Mouse (Mus musculus): ENCODE measurements around the gene Oxnad1. TPM values are rescaled to one million over a fixed set of nuclear protein-coding genes. Genes with fewer than 3 reads are reported as not detected.
"Not testable (repeated sequence)": the region's sequence is repeated elsewhere in the genome, so short reads cannot be mapped to it uniquely, and the experiment has no call there.

Oxnad1 gene
- total and polyA plus RNA-seq, 3 experiments = 47.6 to 111 (median 77.7) TPM

DNA sequence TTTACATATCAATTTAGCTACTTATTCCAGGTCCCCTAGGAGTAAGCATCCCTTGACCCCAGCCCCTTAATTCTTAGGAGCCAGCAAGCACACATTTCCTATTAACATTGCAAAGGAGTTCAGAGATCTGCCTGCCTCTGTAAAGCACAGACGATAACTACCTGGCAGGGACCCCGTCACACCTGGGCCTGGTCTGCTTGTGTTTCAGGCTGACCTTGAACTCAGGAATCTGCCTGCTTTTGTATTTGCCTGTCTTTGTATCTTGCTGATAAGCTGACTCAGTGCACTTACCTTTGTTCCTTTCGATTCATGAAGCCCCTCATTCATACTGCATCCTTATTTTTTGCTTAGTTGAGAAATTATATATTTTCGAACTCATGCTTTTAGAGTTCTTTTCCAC, 21.7 kb downstream of the Oxnad1 start:
- Histone ChIP-seq H3K4me2 (ENCODE audit: insufficient read depth, low read depth, poor library complexity, severe bottlenecking) (no peak overlapping the region), H3K4me1 (ENCODE audit: control insufficient read depth in 1 of 2, insufficient read depth in 2 of 2) (peaks cover 0 to 9% of the 10 kb centered on the region in 2 experiments; a peak in 2 of 4 replicates), H3K9me3 (replicated peaks; ENCODE audit: low read length) (peaks cover 9% of the 10 kb centered on the region), H3K27ac (ENCODE audit: insufficient read depth, low read depth) (no peak overlapping the region), H3K9ac (ENCODE audit: insufficient read depth, low read depth) (no peak overlapping the region), H3K4me3 (replicated peaks in 1 of 3; ENCODE audit: low read depth in 2 of 3, low read length in 2 of 3, poor library complexity in 1 of 3) (no peak overlapping the region), H3K27me3 (replicated peaks) (no peaks in the 10 kb centered on the region), H3K79me2 (replicated peaks; ENCODE audit: control insufficient read depth, extremely low read depth, insufficient read depth, poor library complexity, severe bottlenecking) (no peaks in the 10 kb centered on the region), H3K36me3 (replicated peaks in 1 of 2; ENCODE audit: control insufficient read depth in 1 of 2, insufficient read depth in 1 of 2, low read length in 1 of 2) (peaks cover 8 to 30% of the 10 kb centered on the region in 2 experiments)
- dilution Hi-C loops (cut with MboI; ENCODE audit: extremely low pct_ligation_motif_present, extremely low pct_unique_long_range_greater_than_20kb, low sequenced_read_pairs) = no loop called here
- in situ Hi-C loops (cut with MboI; ENCODE audit: low pct_ligation_motif_present, low pct_unique_long_range_greater_than_20kb, low sequenced_read_pairs) = no loop called here
- TF ChIP-seq TCF12 (IDR thresholded peaks at IDR 0.05; ENCODE audit: low read depth, low read length) = no peak
- no peak for TF ChIP-seq MYC (IDR thresholded peaks at IDR 0.05; ENCODE audit: low read depth, low read length)
- TF ChIP-seq NELFE (IDR thresholded peaks at IDR 0.05; ENCODE audit: low read depth, low read length) = no peak
- TF ChIP-seq E2F4 (IDR thresholded peaks at IDR 0.05; ENCODE audit: insufficient replicate concordance, low read depth, low read length) = no peak
- no peak for DNase-seq (ENCODE audit: extremely low read depth)

DNA sequence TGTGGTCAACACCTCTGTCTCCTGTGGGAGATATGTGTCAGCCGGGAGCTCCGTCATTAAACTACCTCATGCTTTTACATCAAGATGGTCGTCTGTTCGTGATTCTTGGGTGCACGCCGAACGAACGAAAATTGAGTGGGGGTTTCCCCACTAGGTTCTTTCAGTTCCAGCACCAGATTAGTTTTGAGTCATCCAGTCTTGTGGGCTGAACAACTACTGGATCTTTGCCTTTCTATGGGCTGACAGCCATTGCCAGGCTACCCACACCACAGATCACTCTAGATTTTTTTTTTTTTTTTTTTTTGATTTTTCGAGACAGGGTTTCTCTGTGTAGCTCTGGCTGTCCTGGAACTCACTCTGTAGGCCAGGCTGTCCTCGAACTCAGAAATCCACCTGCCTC, 26.9 kb downstream of the Oxnad1 start:
- in situ Hi-C loops (cut with MboI; ENCODE audit: low pct_ligation_motif_present, low pct_unique_long_range_greater_than_20kb, low sequenced_read_pairs) = not testable (repeated sequence)

DNA sequence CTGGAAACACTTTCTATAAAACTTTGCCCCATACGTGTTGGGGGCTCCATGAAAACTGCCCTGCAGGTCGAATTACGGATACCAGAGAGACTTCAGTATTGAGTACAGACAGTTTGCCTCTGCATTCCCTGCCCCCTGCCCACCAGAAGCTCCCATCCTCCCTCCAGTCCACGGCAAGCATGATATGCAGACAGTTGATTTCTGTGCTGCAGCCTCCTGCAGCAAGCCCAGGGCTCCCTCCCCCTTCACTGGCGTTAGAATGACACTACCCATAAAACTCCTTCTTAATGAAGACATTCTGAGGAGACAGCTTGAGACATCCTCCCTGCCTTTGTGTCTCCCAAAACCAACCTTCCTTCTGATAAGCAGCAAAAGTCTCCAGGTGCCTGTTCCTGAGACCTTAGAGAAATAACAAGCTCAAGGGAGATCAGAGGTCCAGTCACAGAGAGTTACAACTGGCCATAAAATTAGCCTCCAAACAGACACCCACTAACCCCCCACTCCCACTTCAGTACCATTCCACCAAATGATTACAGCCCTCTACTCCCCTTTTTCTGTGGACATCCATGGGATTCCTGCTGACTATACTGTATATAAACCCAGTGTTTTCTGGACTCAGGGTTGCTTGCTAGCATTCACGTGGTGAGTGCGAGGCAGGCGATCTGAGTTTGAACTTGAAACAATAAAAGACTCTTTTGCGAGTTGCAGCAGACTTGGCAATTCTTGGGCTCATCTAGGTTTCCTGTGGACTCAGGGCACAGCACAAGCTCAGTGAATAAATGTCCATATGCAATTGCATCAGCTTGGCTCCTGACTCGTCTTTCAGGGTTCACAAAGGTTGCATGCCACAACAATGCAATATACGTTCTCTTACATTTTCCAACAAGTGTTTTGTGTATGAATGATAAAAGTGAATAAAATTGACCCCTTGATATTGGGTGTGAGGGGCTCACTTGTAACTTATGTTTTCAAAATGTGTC, 36.1 kb downstream of the Oxnad1 start:
- Histone ChIP-seq H3K27ac (ENCODE audit: insufficient read depth, low read depth) (no peak overlapping the region), H3K79me2 (replicated peaks; ENCODE audit: control insufficient read depth, extremely low read depth, insufficient read depth, poor library complexity, severe bottlenecking) (no peaks in the 10 kb centered on the region), H3K4me3 (replicated peaks in 1 of 3; ENCODE audit: low read depth in 2 of 3, low read length in 2 of 3, poor library complexity in 1 of 3) (no peak overlapping the region), H3K27me3 (replicated peaks) (no peaks in the 10 kb centered on the region), H3K36me3 (replicated peaks in 1 of 2; ENCODE audit: control insufficient read depth in 1 of 2, insufficient read depth in 1 of 2, low read length in 1 of 2) (no peaks in the 10 kb centered on the region), H3K4me1 (ENCODE audit: control insufficient read depth in 1 of 2, insufficient read depth in 2 of 2) (peaks cover 0 to 7% of the 10 kb centered on the region in 2 experiments; a peak in 1 of 4 replicates), H3K9me3 (replicated peaks; ENCODE audit: low read length) (no peaks in the 10 kb centered on the region), H3K4me2 (ENCODE audit: insufficient read depth, low read depth, poor library complexity, severe bottlenecking) (no peak overlapping the region), H3K9ac (ENCODE audit: insufficient read depth, low read depth) (no peak overlapping the region)
- no peak for DNase-seq (ENCODE audit: extremely low read depth)
- dilution Hi-C loops (cut with MboI; ENCODE audit: extremely low pct_ligation_motif_present, extremely low pct_unique_long_range_greater_than_20kb, low sequenced_read_pairs) (no loop called here), in situ Hi-C loops (cut with MboI; ENCODE audit: low pct_ligation_motif_present, low pct_unique_long_range_greater_than_20kb, low sequenced_read_pairs) (no loop called here)
- TF ChIP-seq MAZ (IDR thresholded peaks at IDR 0.05; ENCODE audit: low read depth, low read length) = no peak
- no peak for TF ChIP-seq UBTF (IDR thresholded peaks at IDR 0.05; ENCODE audit: low read depth, low read length)
- no peak for TF ChIP-seq USF2 (conservative IDR thresholded peaks at IDR 0.05; ENCODE audit: low read depth, low read length)
- TF ChIP-seq GABPA (IDR thresholded peaks at IDR 0.05; ENCODE audit: insufficient replicate concordance, low read depth, low read length) = no peak
- no peak for TF ChIP-seq MEF2A (IDR thresholded peaks at IDR 0.05; ENCODE audit: borderline replicate concordance, low read depth, low read length)
- TF ChIP-seq MAX (IDR thresholded peaks at IDR 0.05; ENCODE audit: low read length) = no peak
- no peak for TF ChIP-seq MXI1 (IDR thresholded peaks at IDR 0.05; ENCODE audit: low read depth, low read length)
- no peak for TF ChIP-seq ZC3H11A (IDR thresholded peaks at IDR 0.05; ENCODE audit: low read depth, low read length)
- TF ChIP-seq SMC3 (IDR thresholded peaks at IDR 0.05; ENCODE audit: low read depth, low read length) = no peak
- no peak for TF ChIP-seq CTCF (conservative IDR thresholded peaks at IDR 0.05 in 1 of 2, IDR thresholded peaks at IDR 0.05 in 1 of 2; ENCODE audit: low read depth in 2 of 2, low read length in 2 of 2)
- TF ChIP-seq POLR2A (IDR thresholded peaks at IDR 0.05; ENCODE audit: low read depth, low read length) = no peak
- no peak for TF ChIP-seq HCFC1 (IDR thresholded peaks at IDR 0.05; ENCODE audit: low read depth, low read length)

More for the DNA sequence above, 26.9 kb downstream of the Oxnad1 start:
- H3K4me3 ChIP-seq (replicated peaks in 1 of 3; ENCODE audit: low read depth in 2 of 3, low read length in 2 of 3, poor library complexity in 1 of 3); H3K36me3 ChIP-seq (replicated peaks in 1 of 2; ENCODE audit: control insufficient read depth in 1 of 2, insufficient read depth in 1 of 2, low read length in 1 of 2); H3K9ac ChIP-seq (ENCODE audit: insufficient read depth, low read depth); H3K27ac ChIP-seq (ENCODE audit: insufficient read depth, low read depth); H3K4me1 ChIP-seq (ENCODE audit: control insufficient read depth in 1 of 2, insufficient read depth in 2 of 2); dilution Hi-C loops (cut with MboI; ENCODE audit: extremely low pct_ligation_motif_present, extremely low pct_unique_long_range_greater_than_20kb, low sequenced_read_pairs); H3K27me3 ChIP-seq (replicated peaks); H3K79me2 ChIP-seq (replicated peaks; ENCODE audit: control insufficient read depth, extremely low read depth, insufficient read depth, poor library complexity, severe bottlenecking); H3K4me2 ChIP-seq (ENCODE audit: insufficient read depth, low read depth, poor library complexity, severe bottlenecking): not testable (repeated sequence)
- H3K9me3 ChIP-seq (replicated peaks; ENCODE audit: low read length) = peaks cover 17% of the 10 kb centered on the region
- peak; percentile 74 for DNase-seq (ENCODE audit: extremely low read depth)
- TF ChIP-seq EP300 (IDR thresholded peaks at IDR 0.05; ENCODE audit: low read length) (peak; percentile 59; the same call in 1 of the 2 replicates), IRF4 (IDR thresholded peaks at IDR 0.05; ENCODE audit: low read depth, low read length) (peak; percentile 73), ZNF384 (IDR thresholded peaks at IDR 0.05; ENCODE audit: low read depth, low read length) (peak; percentile 62; the same call in 1 of the 2 replicates)
